10 mouse cellular contexts compared by ENCODE assay signal in the genomic region with DNA sequence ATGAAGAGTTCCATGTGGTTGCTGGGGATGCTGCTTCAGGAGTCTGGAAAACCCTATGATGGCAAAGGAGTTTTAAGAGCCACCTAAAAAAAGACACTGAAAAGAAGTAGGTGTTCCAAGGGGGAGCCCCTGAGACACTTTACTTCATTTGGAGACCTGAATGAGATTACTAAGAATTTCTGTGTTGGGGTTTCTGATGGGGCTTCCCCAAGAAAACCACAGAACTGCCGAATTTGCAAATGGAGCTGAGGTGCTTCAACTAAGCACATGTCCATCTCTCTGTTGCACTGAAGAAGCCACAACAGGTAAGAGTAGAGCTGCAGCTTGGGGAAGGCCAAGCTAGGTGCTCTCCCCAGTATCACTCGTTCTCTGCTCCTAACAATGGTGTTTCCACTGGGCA. TPM values are rescaled to one million over a fixed set of nuclear protein-coding genes. Genes with fewer than 3 reads are reported as not detected.
DNase-seq lines count a peak whose midpoint lies in the region; ATAC-seq and TF ChIP-seq lines count a peak whose summit lies in the region.
"Had no signal": no experiment of that assay in that cellular context is flagged by ENCODE, and none has a peak within 500 bp of the region (broad histone marks: within the 10 kb centered on the region; RNA-seq: fewer than 3 reads in every experiment).

No protein-coding gene starts in this region.

- no peak overlapping the region for H3K27ac ChIP-seq in heart, embryonic 11.5 days (ENCODE audit: low read depth, low read length)
- no peak overlapping the region for H3K27ac ChIP-seq in neural tube, embryonic 12.5 days
- H3K27ac ChIP-seq in heart, postnatal 0 days (ENCODE audit: low read depth) = no peak overlapping the region
- H3K27ac ChIP-seq: embryonic facial prominence, embryonic 12.5 days; stomach, embryonic 15.5 days had no signal

- DNase-seq in heart, adult 9 months (ENCODE audit: low spot score in 2 of 2) = no peak
- no peak for DNase-seq in neural tube, embryonic 10.5 days (ENCODE audit: extremely low spot score, low spot score)
- no peak for DNase-seq in heart, postnatal 0 days (ENCODE audit: low spot score)
- DNase-seq in natural killer cell, adult 2 months (ENCODE audit: low spot score in 2 of 2) = peak; percentile 68 to 71
- no peak for DNase-seq in right cerebral cortex, postnatal 4 days
- no peak for DNase-seq in layer of hippocampus, postnatal 10 days (ENCODE audit: low spot score in 2 of 2)

- H3K27me3 ChIP-seq in heart, embryonic 11.5 days (ENCODE audit: control insufficient read depth, insufficient read depth, low read length) = no peaks in the 10 kb centered on the region
- no peaks in the 10 kb centered on the region for H3K27me3 ChIP-seq in neural tube, embryonic 12.5 days (replicated peaks)
- H3K27me3 ChIP-seq in heart, postnatal 0 days (ENCODE audit: control insufficient read depth, insufficient read depth, low read length) = no peaks in the 10 kb centered on the region
- H3K27me3 ChIP-seq: embryonic facial prominence, embryonic 12.5 days; stomach, embryonic 15.5 days had no signal

- H3K9me3 ChIP-seq in heart, embryonic 11.5 days (replicated peaks; ENCODE audit: control insufficient read depth, low read length) = no peaks in the 10 kb centered on the region
- H3K9me3 ChIP-seq in neural tube, embryonic 12.5 days = no peaks in the 10 kb centered on the region
- no peaks in the 10 kb centered on the region for H3K9me3 ChIP-seq in heart, postnatal 0 days (replicated peaks; ENCODE audit: control insufficient read depth, low read length)
- H3K9me3 ChIP-seq: embryonic facial prominence, embryonic 12.5 days; stomach, embryonic 15.5 days had no signal

- H3K9ac ChIP-seq in heart, embryonic 11.5 days (ENCODE audit: low read depth, low read length) = no peak overlapping the region
- H3K9ac ChIP-seq in neural tube, embryonic 12.5 days = no peak overlapping the region
- no peak overlapping the region for H3K9ac ChIP-seq in heart, postnatal 0 days (replicated peaks; ENCODE audit: low read depth, low read length)
- H3K9ac ChIP-seq: embryonic facial prominence, embryonic 12.5 days; stomach, embryonic 15.5 days had no signal

- H3K4me2 ChIP-seq in heart, embryonic 11.5 days = no peak overlapping the region; the same call in 1 of the 2 replicates
- H3K4me2 ChIP-seq in neural tube, embryonic 12.5 days (replicated peaks) = peak overlapping the region; percentile 20; the same call in 1 of the 2 replicates
- H3K4me2 ChIP-seq in heart, postnatal 0 days (ENCODE audit: low read depth, low read length) = peak overlapping the region; percentile 71; the same call in 1 of the 2 replicates
- H3K4me2 ChIP-seq: stomach, embryonic 15.5 days had no signal

- no peak for TF ChIP-seq CTCF in heart, postnatal 0 days (IDR thresholded peaks at IDR 0.05; ENCODE audit: low read depth)

- H3K4me1 ChIP-seq in heart, embryonic 11.5 days (ENCODE audit: control insufficient read depth, insufficient read depth, low read length) = peaks cover 60% of the 10 kb centered on the region
- peaks cover 62% of the 10 kb centered on the region for H3K4me1 ChIP-seq in neural tube, embryonic 12.5 days
- peaks cover 51% of the 10 kb centered on the region for H3K4me1 ChIP-seq in heart, postnatal 0 days (ENCODE audit: control insufficient read depth, insufficient read depth)

- 0 out of 2 replicates have a peak overlapping the region, but pooled peaks have one; percentile 4 for H3K4me3 ChIP-seq in heart, embryonic 11.5 days (ENCODE audit: low read depth, low read length)
- H3K4me3 ChIP-seq in neural tube, embryonic 12.5 days = no peak overlapping the region
- no peak overlapping the region for H3K4me3 ChIP-seq in heart, postnatal 0 days (ENCODE audit: low read depth, low read length)
- H3K4me3 ChIP-seq: embryonic facial prominence, embryonic 12.5 days; stomach, embryonic 15.5 days had no signal

- ATAC-seq in heart, embryonic 11.5 days (replicated peaks; ENCODE audit: insufficient number of reproducible peaks, low FRiP score, low TSS enrichment) = no peak
- no peak for ATAC-seq in neural tube, embryonic 12.5 days (ENCODE audit: low FRiP score, low read depth)
- no peak for ATAC-seq in heart, postnatal 0 days (ENCODE audit: insufficient read depth, low read depth)

- WGBS in heart, embryonic 11.5 days (ENCODE audit: insufficient replicate concordance) = 72% methylated on average over 2 of the region's 2 CpGs
- 93% methylated on average over 2 of the region's 2 CpGs for WGBS in neural tube, embryonic 12.5 days
- 80% methylated on average over 2 of the region's 2 CpGs for WGBS in heart, postnatal 0 days

- no peak for TF ChIP-seq EP300 in heart, postnatal 0 days (IDR thresholded peaks at IDR 0.05; ENCODE audit: low read depth)

- H3K36me3 ChIP-seq in heart, embryonic 11.5 days (ENCODE audit: control insufficient read depth, insufficient read depth, low read length) = no peaks in the 10 kb centered on the region
- H3K36me3 ChIP-seq in neural tube, embryonic 12.5 days = peaks cover 8% of the 10 kb centered on the region; the same call in 1 of the 2 replicates
- peaks cover 27% of the 10 kb centered on the region for H3K36me3 ChIP-seq in heart, postnatal 0 days (replicated peaks; ENCODE audit: control insufficient read depth, insufficient read depth, low read length)
- H3K36me3 ChIP-seq: stomach, embryonic 15.5 days had no signal

RNA-seq across cellular contexts. Expression of gene Bcl2l1, which starts 5.8 kb away (rescaled TPM):
- 69.8 and 73.1 TPM in 2 replicates for polyA plus RNA-seq in heart, embryonic 11.5 days (2014; fragmentation: Nextera tagmentation; extraction: Ambion mirVana)
- polyA plus RNA-seq in neural tube, embryonic 12.5 days (2016; fragmentation: Nextera tagmentation; extraction: Ambion mirVana) = 149 and 153 TPM in 2 replicates
- total RNA-seq in heart, postnatal 0 days (2014; rRNA removed; ENCODE audit: low replicate concordance) = 60.9 and 75.6 TPM in 2 replicates
- 34.5 and 35.0 TPM in 2 replicates for polyA plus RNA-seq in heart, postnatal 0 days (2015; fragmentation: Nextera tagmentation; extraction: Ambion mirVana)
- total RNA-seq in layer of hippocampus, postnatal 10 days (2021) = 100 to 1,000 TPM; 109 to 117 TPM

RNA-seq across cellular contexts. Expression of gene Tpx2, which starts 22.1 kb away (rescaled TPM):
- 81.0 and 88.3 TPM in 2 replicates for polyA plus RNA-seq in heart, embryonic 11.5 days (2014; fragmentation: Nextera tagmentation; extraction: Ambion mirVana)
- 78.1 and 80.9 TPM in 2 replicates for polyA plus RNA-seq in neural tube, embryonic 12.5 days (2016; fragmentation: Nextera tagmentation; extraction: Ambion mirVana)
- total RNA-seq in heart, postnatal 0 days (2014; rRNA removed; ENCODE audit: low replicate concordance) = 8.1 and 13.6 TPM in 2 replicates
- polyA plus RNA-seq in heart, postnatal 0 days (2015; fragmentation: Nextera tagmentation; extraction: Ambion mirVana) = 15.0 and 15.1 TPM in 2 replicates
- 1 to 10 TPM; 5.9 to 6.6 TPM for total RNA-seq in layer of hippocampus, postnatal 10 days (2021)

Comparison
In these comparisons a context has a peak if more than half of its experiments do, and no peak if none do; other contexts are left out.
1. DNase-seq: peak in natural killer cell, adult 2 months (2 of 2); none in heart, adult 9 months (0 of 2), neural tube, embryonic 10.5 days (single experiment), heart, postnatal 0 days (single experiment), right cerebral cortex, postnatal 4 days (single experiment) and layer of hippocampus, postnatal 10 days (0 of 2).